Mouse (Mus musculus) MEL (cell line): Measurements from ENCODE around the gene Hrct1. TPM values are rescaled to one million over a fixed set of nuclear protein-coding genes. Genes with fewer than 3 reads are reported as not detected.

ENCODE experiments used
- DNase-seq: peaks from one replicate; pipeline ENCODE4 v3.0.0; 2011; ENCODE audit warnings: low read depth, low spot score
- H3K27ac ChIP-seq: 2 replicates; pipeline ENCODE4 v1.5.1; 2012; ENCODE audit warnings: low read depth, mild to moderate bottlenecking, control low read depth, low read length, moderate library complexity; ENCODE audit not compliant: control insufficient read depth
- H3K27me3 ChIP-seq, 2 experiments: fragments of 150-350 bp in 1 of 2; sonication (generic) in 1 of 2; 2 replicates each; pipeline ENCODE4 v1.6.1; 2012; ENCODE audit warnings: low read length in 2 of 2, mild to moderate bottlenecking in 2 of 2, improper control_type of control experiment in 1 of 2, moderate library complexity in 1 of 2; ENCODE audit not compliant: insufficient read depth in 2 of 2, control insufficient read depth in 1 of 2
- H3K36me3 ChIP-seq, 2 experiments: 2 replicates each; pipeline ENCODE4 v1.6.1; 2012 to 2014; ENCODE audit warnings: low read length in 2 of 2, improper control_type of control experiment in 1 of 2, inconsistent platforms in 1 of 2, mild to moderate bottlenecking in 1 of 2; ENCODE audit not compliant: insufficient read depth in 2 of 2, control insufficient read depth in 1 of 2
- H3K4me1 ChIP-seq, 2 experiments: fragments of 150-350 bp in 1 of 2; sonication (generic) in 1 of 2; 2 replicates each; pipeline ENCODE4 v1.6.1; 2012; ENCODE audit warnings: low read length in 2 of 2, improper control_type of control experiment in 1 of 2, mild to moderate bottlenecking in 1 of 2; ENCODE audit not compliant: insufficient read depth in 2 of 2, control insufficient read depth in 1 of 2
- H3K4me3 ChIP-seq, 2 experiments: fragments of 150-350 bp in 1 of 2; sonication (generic) in 1 of 2; 2 replicates each; pipeline ENCODE4 v1.5.1; 2012; ENCODE audit warnings: low read depth in 2 of 2, low read length in 2 of 2, mild to moderate bottlenecking in 2 of 2, moderate library complexity in 2 of 2, control low read depth in 1 of 2, improper control_type of control experiment in 1 of 2; ENCODE audit not compliant: control insufficient read depth in 1 of 2, insufficient read depth in 1 of 2
- H3K79me2 ChIP-seq: 2 replicates; pipeline ENCODE4 v1.6.1; 2012; ENCODE audit warnings: mild to moderate bottlenecking, low read length, moderate library complexity; ENCODE audit not compliant: control insufficient read depth, poor library complexity, insufficient read depth
- H3K9ac ChIP-seq: 2 replicates; pipeline ENCODE4 v1.6.1; 2012; ENCODE audit warnings: low read depth, mild to moderate bottlenecking, control low read depth, low read length, moderate library complexity; ENCODE audit not compliant: control insufficient read depth, poor library complexity, severe bottlenecking
- H3K9me3 ChIP-seq: fragments of 150-350 bp; sonication (generic); replicated peaks from 2 replicates; pipeline ENCODE4 v1.6.1; 2012; ENCODE audit warnings: mild to moderate bottlenecking, low read length, improper control_type of control experiment, moderate library complexity; ENCODE audit not compliant: insufficient read depth
- BHLHE40 ChIP-seq: IDR thresholded peaks from 2 replicates; pipeline ENCODE4 v1.6.1; 2012; ENCODE audit warnings: low read depth, mild to moderate bottlenecking, inconsistent platforms, low read length, improper control_type of control experiment, borderline replicate concordance
- CHD2 ChIP-seq: IDR thresholded peaks from 2 replicates; pipeline ENCODE4 v1.6.1; 2011; ENCODE audit warnings: low read length, improper control_type of control experiment
- CTCF ChIP-seq, 3 experiments: IDR thresholded peaks in 2 of 3; conservative IDR thresholded peaks in 1 of 3; 2 replicates each; pipeline ENCODE4 v1.5.1; 2011 to 2012; ENCODE audit warnings: low read length in 3 of 3, low read depth in 2 of 3, mild to moderate bottlenecking in 2 of 3, improper control_type of control experiment in 1 of 3, inconsistent platforms in 1 of 3, mixed read lengths in 1 of 3, moderate library complexity in 1 of 3; ENCODE audit not compliant: control insufficient read depth in 1 of 3, insufficient read depth in 1 of 3, poor library complexity in 1 of 3, severe bottlenecking in 1 of 3
- E2F4 ChIP-seq: IDR thresholded peaks from 2 replicates; pipeline ENCODE4 v1.6.1; 2011; ENCODE audit warnings: low read depth, low read length, improper control_type of control experiment, borderline replicate concordance
- ELF1 ChIP-seq: IDR thresholded peaks from 2 replicates; pipeline ENCODE4 v1.6.1; 2014; ENCODE audit warnings: low read depth, mild to moderate bottlenecking, inconsistent platforms, low read length, improper control_type of control experiment, moderate library complexity
- EP300 ChIP-seq, 2 experiments: IDR thresholded peaks; 2 replicates each; pipeline ENCODE4 v1.6.1; 2011; ENCODE audit warnings: improper control_type of control experiment in 2 of 2, low read length in 2 of 2, low read depth in 1 of 2, mild to moderate bottlenecking in 1 of 2
- ETS1 ChIP-seq: IDR thresholded peaks from 2 replicates; pipeline ENCODE4 v1.6.1; 2012; ENCODE audit warnings: low read depth, mild to moderate bottlenecking, inconsistent platforms, low read length, improper control_type of control experiment, moderate library complexity
- GATA1 ChIP-seq: IDR thresholded peaks from 2 replicates; pipeline ENCODE4 v1.6.1; 2011; ENCODE audit warnings: low read depth, low read length, improper control_type of control experiment
- HCFC1 ChIP-seq: IDR thresholded peaks from 2 replicates; pipeline ENCODE4 v1.6.1; 2012; ENCODE audit warnings: low read depth, mild to moderate bottlenecking, inconsistent platforms, low read length, improper control_type of control experiment, moderate library complexity
- JUND ChIP-seq: IDR thresholded peaks from 2 replicates; pipeline ENCODE4 v1.6.1; 2011; ENCODE audit warnings: low read depth, mild to moderate bottlenecking, improper control_type of control experiment, low read length
- KAT2A ChIP-seq: conservative IDR thresholded peaks from 2 replicates; pipeline ENCODE4 v1.6.1; 2012; ENCODE audit warnings: low read depth, low read length, improper control_type of control experiment, inconsistent platforms
- MAFK ChIP-seq: IDR thresholded peaks from 2 replicates; pipeline ENCODE4 v1.6.1; 2011; ENCODE audit warnings: low read depth, mild to moderate bottlenecking, low read length, improper control_type of control experiment, borderline replicate concordance
- MAZ ChIP-seq: IDR thresholded peaks from 2 replicates; pipeline ENCODE4 v1.6.1; 2012; ENCODE audit warnings: low read depth, mild to moderate bottlenecking, inconsistent platforms, low read length, improper control_type of control experiment
- MEF2A ChIP-seq: IDR thresholded peaks from 2 replicates; pipeline ENCODE4 v1.6.1; 2014; ENCODE audit warnings: low read depth, mild to moderate bottlenecking, inconsistent platforms, low read length, improper control_type of control experiment; ENCODE audit not compliant: poor library complexity, insufficient replicate concordance, severe bottlenecking; ENCODE audit errors: extremely low read depth
- MXI1 ChIP-seq: IDR thresholded peaks from 2 replicates; pipeline ENCODE4 v1.6.1; 2011; ENCODE audit warnings: mild to moderate bottlenecking, low read depth, low read length, improper control_type of control experiment
- MYB ChIP-seq: IDR thresholded peaks from 2 replicates; pipeline ENCODE4 v1.6.1; 2011; ENCODE audit warnings: mild to moderate bottlenecking, low read depth, low read length, improper control_type of control experiment
- MYC ChIP-seq: IDR thresholded peaks from 2 replicates; pipeline ENCODE4 v1.6.1; 2011; ENCODE audit warnings: low read depth, mild to moderate bottlenecking, low read length, improper control_type of control experiment, moderate library complexity
- POLR2A ChIP-seq, 2 experiments: IDR thresholded peaks; 2 replicates each; pipeline ENCODE4 v1.6.1; 2011 to 2012; ENCODE audit warnings: low read length in 2 of 2, mild to moderate bottlenecking in 2 of 2, control low read depth in 1 of 2, improper control_type of control experiment in 1 of 2, low read depth in 1 of 2, moderate library complexity in 1 of 2; ENCODE audit not compliant: control insufficient read depth in 1 of 2, insufficient read depth in 1 of 2, poor library complexity in 1 of 2
- POLR2AphosphoS2 ChIP-seq: IDR thresholded peaks from 2 replicates; pipeline ENCODE4 v1.6.1; 2011; ENCODE audit warnings: low read length, improper control_type of control experiment
- POLR2AphosphoS5 ChIP-seq: IDR thresholded peaks from 2 replicates; pipeline ENCODE4 v1.6.1; 2012; ENCODE audit warnings: low read depth, borderline replicate concordance, mild to moderate bottlenecking, inconsistent platforms, low read length, moderate library complexity, mixed read lengths
- RAD21 ChIP-seq: IDR thresholded peaks from 2 replicates; pipeline ENCODE4 v1.6.1; 2011; ENCODE audit warnings: mild to moderate bottlenecking, low read depth, low read length, improper control_type of control experiment
- RCOR1 ChIP-seq: IDR thresholded peaks from 2 replicates; pipeline ENCODE4 v1.6.1; 2012; ENCODE audit warnings: low read depth, mild to moderate bottlenecking, inconsistent platforms, low read length, improper control_type of control experiment
- TCF12 ChIP-seq: IDR thresholded peaks from 2 replicates; pipeline ENCODE4 v1.6.1; 2014; ENCODE audit warnings: low read depth, mild to moderate bottlenecking, inconsistent platforms, low read length, improper control_type of control experiment, moderate library complexity
- UBTF ChIP-seq: IDR thresholded peaks from 2 replicates; pipeline ENCODE4 v1.6.1; 2012; ENCODE audit warnings: low read depth, mild to moderate bottlenecking, inconsistent platforms, low read length, improper control_type of control experiment, moderate library complexity, borderline replicate concordance; ENCODE audit not compliant: insufficient read depth
- USF1 ChIP-seq: IDR thresholded peaks from 2 replicates; pipeline ENCODE4 v1.6.1; 2014; ENCODE audit warnings: low read depth, mild to moderate bottlenecking, inconsistent platforms, low read length, improper control_type of control experiment, moderate library complexity
- ZC3H11A ChIP-seq: IDR thresholded peaks from 2 replicates; pipeline ENCODE4 v1.6.1; 2012; ENCODE audit warnings: low read depth, mild to moderate bottlenecking, inconsistent platforms, low read length, improper control_type of control experiment
- ZKSCAN1 ChIP-seq: IDR thresholded peaks from 2 replicates; pipeline ENCODE4 v1.6.1; 2012; ENCODE audit warnings: low read depth, mild to moderate bottlenecking, inconsistent platforms, low read length, improper control_type of control experiment, moderate library complexity
- ZMIZ1 ChIP-seq: IDR thresholded peaks from 2 replicates; pipeline ENCODE4 v1.6.1; 2012; ENCODE audit warnings: low read depth, mild to moderate bottlenecking, inconsistent platforms, low read length, improper control_type of control experiment, moderate library complexity
- ZNF384 ChIP-seq: IDR thresholded peaks from 2 replicates; pipeline ENCODE4 v1.6.1; 2012; ENCODE audit warnings: low read depth, mild to moderate bottlenecking, inconsistent platforms, low read length, improper control_type of control experiment
- polyA plus RNA-seq, 2 experiments: library from polyadenylated mRNA; stranded (reverse) in 1 of 2; unstranded in 1 of 2; fragments of >175 nt in 1 of 2; fragments of >200 nt in 1 of 2; gene quantifications; 2 replicates each; pipeline versions ENCODE4 v1.2.1 to v1.2.4; 2012; ENCODE audit warnings: low replicate concordance in 2 of 2, low read depth in 1 of 2; ENCODE audit not compliant: insufficient read length in 2 of 2, insufficient read depth in 1 of 2, missing spikeins in 1 of 2
- total RNA-seq: library from RNA; depleted of rRNA; stranded (reverse); fragments of 300-350 nt; gene quantifications from 2 replicates; pipeline ENCODE4 v1.2.3, GENCODE M21; 2012

Hrct1 gene
- total and polyA plus RNA-seq, 3 experiments, result not detected

DNA sequence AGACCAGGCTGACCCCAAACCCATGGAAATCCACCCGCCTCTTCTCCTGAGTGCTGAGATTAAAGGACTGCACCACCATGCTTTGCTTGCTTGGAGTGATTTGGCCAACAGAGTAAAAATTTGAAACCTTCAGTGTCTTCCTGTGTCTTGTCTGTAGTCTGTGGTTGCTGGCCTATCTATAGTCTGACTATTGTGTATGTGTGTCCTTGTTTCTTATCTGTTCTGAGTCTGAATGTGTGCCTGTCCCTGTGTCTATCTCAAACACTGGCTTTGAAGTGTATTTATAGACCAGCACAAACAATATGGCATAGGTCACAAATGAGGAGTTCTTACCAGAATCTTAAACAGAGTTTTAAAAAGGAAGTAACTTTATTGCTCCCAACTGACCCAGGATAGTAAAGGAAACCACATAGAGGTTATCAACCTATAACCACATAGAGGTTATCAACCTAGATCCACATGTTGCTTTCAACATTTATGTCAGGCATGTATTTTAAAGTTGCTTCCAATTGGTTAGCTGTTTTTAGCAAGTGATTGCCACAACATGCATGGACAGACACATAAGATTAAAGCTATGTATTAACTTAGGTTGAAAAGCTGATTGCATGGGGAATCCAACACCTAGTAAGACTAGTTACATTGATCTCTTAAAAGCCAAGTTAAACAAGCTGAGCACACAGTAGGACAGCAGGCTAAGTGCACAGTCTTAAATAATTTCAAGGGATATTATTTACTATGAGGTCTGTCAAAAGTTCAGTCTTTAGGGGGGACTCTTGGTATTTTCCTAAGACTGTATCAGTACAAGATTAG is 32.3 kb upstream of the Hrct1 start (continued):
- 0 out of 2 replicates have a peak, but pooled peaks have one; percentile 18 for TF ChIP-seq MYB
- TF ChIP-seq POLR2AphosphoS2, result no peak
- peak; percentile 81; the same call in 1 of the 2 replicates for TF ChIP-seq MEF2A
- no peak; the same call in 1 of the 2 replicates for TF ChIP-seq HCFC1
- TF ChIP-seq RAD21, result no peak
- peak; percentile 53; the same call in 1 of the 2 replicates for TF ChIP-seq BHLHE40
- peak; percentile 81; the same call in 1 of the 2 replicates for TF ChIP-seq ETS1
- no peak for TF ChIP-seq POLR2AphosphoS5
- no peak for TF ChIP-seq CHD2
- no peak for TF ChIP-seq UBTF
- peak; percentile 98 for TF ChIP-seq ZKSCAN1
- no peak for TF ChIP-seq ZMIZ1
- TF ChIP-seq EP300 (IDR thresholded peaks at IDR 0.05; ENCODE audit: low read depth in 1 of 2, low read length in 2 of 2), result peak; percentile 81 to 87
- TF ChIP-seq GATA1, result peak; percentile 84
- TF ChIP-seq E2F4, result no peak
- TF ChIP-seq MAFK, result no peak; the same call in 1 of the 2 replicates
- no peak for TF ChIP-seq ZC3H11A
- TF ChIP-seq ZNF384, result no peak
- no peak for TF ChIP-seq MAZ
- TF ChIP-seq POLR2A (IDR thresholded peaks at IDR 0.05; ENCODE audit: control insufficient read depth in 1 of 2, insufficient read depth in 1 of 2, low read depth in 1 of 2, low read length in 2 of 2, poor library complexity in 1 of 2), result no peak
- no peak for TF ChIP-seq JUND
- peak; percentile 75; the same call in 1 of the 2 replicates for TF ChIP-seq RCOR1

GRCm38 (mm10) chr4:43695249-43695671 is 31.7 kb upstream of the Hrct1 start:
- H3K4me3 ChIP-seq, result no peak overlapping the region
- TF ChIP-seq ELF1, result no peak
- TF ChIP-seq UBTF, result no peak
- TF ChIP-seq TCF12, result no peak
- no peak for TF ChIP-seq MXI1
- TF ChIP-seq MYC, result no peak
- no peak for TF ChIP-seq USF1
- TF ChIP-seq GATA1, result no peak
- TF ChIP-seq MAFK, result no peak
- no peak for TF ChIP-seq POLR2A (IDR thresholded peaks at IDR 0.05; ENCODE audit: control insufficient read depth in 1 of 2, insufficient read depth in 1 of 2, low read depth in 1 of 2, low read length in 2 of 2, poor library complexity in 1 of 2)
- no peak for TF ChIP-seq MEF2A
- TF ChIP-seq CTCF (IDR thresholded peaks at IDR 0.05 in 2 of 3, conservative IDR thresholded peaks at IDR 0.05 in 1 of 3; ENCODE audit: control insufficient read depth in 1 of 3, insufficient read depth in 1 of 3, low read depth in 2 of 3, low read length in 3 of 3, poor library complexity in 1 of 3, severe bottlenecking in 1 of 3), result no peak
- no peak for TF ChIP-seq RCOR1
- no peak for TF ChIP-seq KAT2A
- no peak overlapping the region for H3K9ac ChIP-seq
- no peaks in the 10 kb centered on the region for H3K9me3 ChIP-seq
- peaks cover 0 to 23% of the 10 kb centered on the region in 2 experiments; a peak in 2 of 4 replicates for H3K36me3 ChIP-seq
- peaks cover 4 to 28% of the 10 kb centered on the region in 2 experiments for H3K4me1 ChIP-seq
- H3K27ac ChIP-seq, result peak overlapping the region; percentile 32
- H3K27me3 ChIP-seq, result peaks cover 0 to 5% of the 10 kb centered on the region in 2 experiments; a peak in 1 of 4 replicates
- DNase-seq, result no peak
- no peaks in the 10 kb centered on the region for H3K79me2 ChIP-seq
